Mouse (Mus musculus) left cerebral cortex, adult 8-10 months (tissue): ENCODE measurements at regions not wholly inside any gene's neighbourhood (a gene's known extent, or its start where the extent isn't known, plus 50 kb on each side); places are given as distances from the start of the nearest gene placed in this dataset.

ENCODE experiments used
- DNase-seq, 2 experiments: peaks; one replicate each; pipeline ENCODE4 v3.0.0; 2022; ENCODE audit warnings: low spot score in 2 of 2

DNA sequence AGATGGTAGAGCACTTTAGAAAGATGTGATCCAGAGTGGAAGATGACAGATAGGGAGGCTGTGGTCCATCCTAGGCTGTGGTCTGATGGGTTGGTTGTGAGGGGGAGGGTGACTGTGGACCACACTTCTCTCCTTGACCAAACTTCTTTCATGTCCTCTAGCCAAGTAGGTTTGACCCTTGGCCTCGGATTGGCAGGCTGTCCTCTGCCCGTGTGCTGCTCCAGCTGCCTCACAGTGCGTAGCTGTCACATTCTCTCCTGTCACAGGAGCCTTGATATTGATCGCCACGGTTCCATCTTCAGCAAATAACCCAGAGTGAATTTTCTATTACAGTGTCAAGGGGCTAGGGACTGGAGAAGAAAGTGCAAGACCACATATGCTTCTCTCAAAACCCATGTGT, 506.9 kb downstream of the Tbc1d22a start:
- no peak for DNase-seq

- no peak for DNase-seq
Observed at GRCm38 (mm10) chr15:86737945-86738344, 523.7 kb downstream of the Tbc1d22a start.

DNA sequence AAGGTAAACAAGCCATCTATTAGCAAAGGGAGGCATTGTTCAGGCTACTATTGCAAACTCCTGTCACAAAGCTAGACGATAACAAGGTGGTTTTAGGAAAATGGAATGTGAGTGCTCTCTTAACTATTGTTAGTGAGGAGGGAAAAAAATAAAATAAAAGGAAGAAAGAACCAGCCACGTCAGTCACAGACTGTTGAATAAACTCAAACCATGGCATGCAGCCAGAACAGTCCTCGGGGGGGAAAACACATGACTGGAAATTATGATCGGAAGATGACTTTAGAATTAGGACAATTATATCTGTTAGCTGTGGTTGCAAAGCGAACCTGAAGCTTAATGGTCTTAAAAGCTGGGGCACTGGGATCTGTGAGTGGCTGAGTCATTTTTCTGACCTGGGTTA, 524.1 kb downstream of the Tbc1d22a start:
- DNase-seq = no peak

DNA sequence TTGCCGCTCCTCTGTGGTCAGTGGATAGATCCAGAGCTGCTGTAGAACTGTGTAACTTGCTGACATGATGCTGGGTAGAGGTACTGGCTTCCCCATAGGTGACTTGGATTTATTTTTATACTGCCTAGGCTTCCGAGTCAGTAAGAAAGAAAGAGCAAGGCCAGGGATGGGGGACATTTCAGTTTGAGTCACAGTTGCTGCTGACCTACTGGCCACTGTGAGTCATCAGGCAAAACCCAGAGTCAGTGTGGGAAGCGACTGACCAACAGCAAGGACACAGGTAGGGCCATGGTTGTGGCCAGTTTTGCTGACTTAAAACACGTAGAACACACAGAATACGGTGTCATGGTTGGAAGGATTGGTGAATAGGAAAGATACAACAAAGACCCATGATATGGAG, 524.5 kb downstream of the Tbc1d22a start:
- DNase-seq = no peak

DNA sequence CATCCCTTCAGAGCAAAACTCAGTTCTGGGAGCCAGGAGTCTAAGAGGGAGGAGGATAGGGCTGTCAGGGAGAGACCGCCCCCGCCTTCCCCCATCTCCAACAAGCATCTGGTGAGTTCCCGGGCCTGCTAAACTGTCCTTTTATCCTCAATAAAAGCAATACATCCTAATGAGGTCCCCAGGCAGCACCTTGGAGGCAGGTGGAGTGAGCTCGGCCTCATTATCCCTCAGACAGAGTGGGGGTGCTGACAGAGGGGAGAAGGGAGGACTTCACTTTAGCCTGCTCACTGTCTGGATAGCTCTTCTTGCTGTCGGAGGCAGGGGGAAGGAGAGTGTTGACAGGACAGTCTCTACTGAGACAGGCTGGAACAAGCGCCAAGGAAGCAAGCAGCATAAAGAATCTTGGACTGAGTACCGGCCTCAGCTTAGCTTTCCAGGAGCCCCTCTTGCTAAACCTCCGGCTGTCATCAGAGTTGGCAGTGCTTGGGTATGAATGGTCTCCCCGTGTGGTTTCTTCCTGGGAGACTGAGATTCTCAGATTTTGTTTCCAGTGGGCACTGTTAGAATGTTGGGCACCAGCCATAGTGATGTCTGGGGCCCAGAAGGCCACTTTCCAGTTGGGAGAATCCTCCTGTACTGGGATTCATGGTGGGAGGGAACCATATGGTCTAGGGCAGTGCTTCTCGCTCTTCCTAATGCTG, 537.3 kb downstream of the Tbc1d22a start:
- DNase-seq = peak in 1 of 2 experiments; percentile 14

- DNase-seq = no peak
Observed at GRCm38 (mm10) chr15:86763581-86764375, 549.5 kb downstream of the Tbc1d22a start.

- DNase-seq = no peak
Observed at GRCm38 (mm10) chr15:86767623-86768022, 553.4 kb downstream of the Tbc1d22a start.

DNA sequence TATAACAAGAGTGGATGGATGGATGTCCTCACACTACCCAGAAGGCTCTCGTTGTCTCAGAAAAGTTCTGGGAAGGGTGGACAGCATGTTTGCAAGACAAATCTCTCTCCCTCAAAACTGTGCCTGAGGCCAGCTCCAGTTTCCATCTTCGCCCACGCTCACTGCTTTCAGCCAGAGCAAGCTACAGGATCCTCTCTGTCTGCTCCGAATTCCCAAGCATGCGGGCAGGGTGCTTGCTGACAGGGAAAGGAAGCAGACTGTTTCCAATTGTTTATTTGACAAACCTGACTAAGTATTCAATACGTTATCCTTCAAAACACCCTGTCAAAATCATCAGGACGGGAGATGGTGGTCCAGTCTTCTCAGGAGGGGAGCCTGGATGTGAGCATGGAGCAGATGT, 558.8 kb downstream of the Tbc1d22a start:
- DNase-seq = no peak

GRCm38 (mm10) chr15:86777998-86778397, 563.7 kb downstream of the Tbc1d22a start:
- DNase-seq = no peak

GRCm38 (mm10) chr15:86781160-86781559, 566.9 kb downstream of the Tbc1d22a start:
- DNase-seq = no peak

DNA sequence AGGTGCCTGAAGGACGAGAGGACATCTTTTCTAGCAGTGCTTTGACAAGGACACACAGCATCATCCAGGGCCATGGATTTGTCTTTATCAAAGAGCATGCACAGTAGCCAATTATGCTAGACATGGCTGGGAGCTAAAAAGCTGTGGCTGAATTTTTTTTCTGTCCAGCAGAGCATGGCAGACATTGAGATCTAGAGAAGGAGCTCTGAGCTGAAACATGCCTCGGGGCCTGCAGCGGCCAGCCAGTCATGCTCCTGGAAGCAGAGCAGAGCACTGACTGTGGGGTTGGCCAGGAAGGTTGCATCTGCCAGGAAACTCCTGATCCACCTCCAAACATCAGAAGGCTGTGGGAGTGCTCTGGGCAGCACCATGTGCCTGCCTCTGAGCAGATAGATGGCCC, 580.5 kb downstream of the Tbc1d22a start:
- DNase-seq = no peak

GRCm38 (mm10) chr15:86798474-86799178, 584.4 kb downstream of the Tbc1d22a start:
- DNase-seq = no peak

- no peak for DNase-seq
Observed at GRCm38 (mm10) chr15:86807296-86808080, 593.2 kb downstream of the Tbc1d22a start.

- DNase-seq = no peak
Observed at GRCm38 (mm10) chr15:86811821-86812220, 597.6 kb downstream of the Tbc1d22a start.

GRCm38 (mm10) chr15:86814808-86815421, 600.7 kb downstream of the Tbc1d22a start:
- no peak for DNase-seq

DNA sequence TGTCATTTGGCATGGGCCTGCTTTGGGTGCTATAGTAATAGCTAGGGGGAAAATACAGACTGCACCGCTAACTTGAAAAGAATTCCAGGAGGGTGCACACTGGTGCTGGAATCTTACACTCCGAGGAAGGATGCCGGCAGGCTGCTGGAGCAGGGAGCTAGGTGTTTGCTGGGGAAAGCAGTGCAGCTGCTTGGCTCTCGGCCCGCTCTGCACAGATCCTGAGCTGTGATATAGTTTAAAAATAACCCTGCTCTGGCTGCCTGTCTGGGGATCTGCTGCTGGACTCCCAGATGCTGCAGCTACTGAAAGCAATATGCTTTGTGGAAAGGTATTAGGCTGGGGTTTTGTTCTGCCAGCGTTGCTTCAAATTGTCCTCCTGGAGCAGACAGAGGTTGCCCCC, 621.7 kb downstream of the Tbc1d22a start:
- peak; percentile 10 to 64 for DNase-seq

GRCm38 (mm10) chr15:86852161-86852870, 638.1 kb downstream of the Tbc1d22a start:
- DNase-seq = no peak

- DNase-seq = no peak
Observed at GRCm38 (mm10) chr15:86858356-86858906, 644.2 kb downstream of the Tbc1d22a start.

- DNase-seq = no peak
Observed at GRCm38 (mm10) chr15:86875721-86876309, 661.6 kb downstream of the Tbc1d22a start.

- DNase-seq = no peak
Observed at GRCm38 (mm10) chr15:86896974-86897373, 647.1 kb upstream of the Fam19a5 start.
